Mouse (Mus musculus) embryonic fibroblast, embryonic 13.5 days (primary cell): Measurements from ENCODE around the gene Gm10563.

Experiments used
- CTCF ChIP-seq: IDR thresholded peaks from 2 replicates; pipeline ENCODE4 v1.5.1; 2011; ENCODE audit warnings: mild to moderate bottlenecking, control low read depth, low read length, moderate library complexity, borderline replicate concordance; ENCODE audit not compliant: insufficient read depth
- POLR2A ChIP-seq: IDR thresholded peaks from 2 replicates; pipeline ENCODE4 v1.6.1; 2011; ENCODE audit warnings: low read depth, mild to moderate bottlenecking, control low read depth, low read length, moderate library complexity

DNA sequence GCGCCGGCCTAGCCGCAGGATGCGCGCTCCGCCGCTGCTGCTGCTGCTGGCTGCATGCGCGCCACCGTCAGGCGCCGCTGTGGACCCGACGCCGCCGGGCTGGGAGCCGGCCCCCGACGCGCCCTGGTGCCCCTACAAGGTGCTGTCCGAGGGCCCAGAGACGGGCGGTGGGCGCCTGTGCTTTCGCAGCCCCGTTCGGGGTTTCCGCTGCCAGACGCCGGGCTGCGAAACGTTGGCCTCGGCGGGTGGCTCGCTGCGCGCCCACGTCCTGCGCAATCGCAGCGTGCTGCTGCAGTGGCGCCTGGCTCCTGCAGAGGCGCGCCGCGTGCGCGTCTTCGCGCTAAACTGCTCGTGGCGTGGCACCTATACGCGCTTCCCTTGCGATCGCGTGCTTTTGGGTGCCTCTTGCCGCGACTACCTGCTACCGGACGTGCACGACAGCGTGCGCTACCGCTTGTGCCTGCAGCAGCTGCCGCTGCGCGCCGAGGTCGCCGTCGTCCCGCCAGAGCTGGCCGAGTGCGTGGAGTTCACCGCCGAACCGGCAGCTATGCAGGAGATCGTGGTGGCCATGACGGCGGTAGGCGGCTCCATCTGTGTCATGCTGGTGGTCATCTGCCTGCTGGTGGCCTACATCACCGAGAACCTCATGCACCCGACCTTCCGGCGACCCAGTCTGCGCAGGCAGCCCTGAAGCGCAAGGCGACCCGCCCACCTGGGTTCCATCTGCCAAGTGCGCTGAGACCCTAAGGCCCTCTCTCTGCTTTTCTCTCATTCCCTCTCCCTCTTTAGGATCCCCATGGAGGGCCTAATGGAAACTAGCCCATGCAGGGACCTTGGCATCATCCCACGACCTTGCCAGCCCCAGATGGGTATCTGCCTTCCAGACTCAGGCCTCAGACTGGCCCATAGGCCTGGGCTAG, 49.5 kb upstream of the Gm10563 start:
- TF ChIP-seq CTCF: peak; percentile 23; the same call in 1 of the 2 replicates
- TF ChIP-seq POLR2A: peak; percentile 59
